Mouse (Mus musculus) large intestine, adult 2 months (tissue): Measurements from ENCODE around the gene Gk5. TPM values are rescaled to one million over a fixed set of nuclear protein-coding genes. Genes with fewer than 3 reads are reported as not detected.
"Not testable (repeated sequence)": the region's sequence is repeated elsewhere in the genome, so short reads cannot be mapped to it uniquely, and the experiment has no call there.

Experiments used
- DNase-seq: peaks from one replicate; pipeline ENCODE4 v3.0.0-alpha.2; 2012; ENCODE audit warnings: low read depth, low spot score
- WGBS: fragments of 180-500 bp; shearing (Covaris S2); methylation state at CpG from one replicate; pipeline ENCODE4 v1.1.7; 2018; 5-methylcytosine and 5-hydroxymethylcytosine counted together
- polyA plus RNA-seq: library from polyadenylated mRNA; depleted of rRNA; stranded (reverse); fragments of >200 nt; gene quantifications from 2 replicates; pipeline ENCODE4 v1.2.3, GENCODE M21; 2012; rRNA removed

The Gk5 gene
- 2.0 and 4.1 TPM in 2 replicates for polyA plus RNA-seq

GRCm38 (mm10) chr9:96118861-96119772 lies at the start of gene Gk5:
Gene Gk5, plus strand, starts transcription at chr9:96119362.
- under 1% methylated on average over 74 of the region's 76 CpGs for WGBS
- peak; percentile 87 for DNase-seq

- 87% methylated on average over 13 of the region's 13 CpGs for WGBS
- no peak for DNase-seq
These were observed 40.3 kb upstream of the Gk5 start for GRCm38 (mm10) chr9:96078752-96079315.

GRCm38 (mm10) chr9:96085293-96085692 lies 33.9 kb upstream of the Gk5 start:
- WGBS: 85% methylated on average over 6 of the region's 6 CpGs
- no peak for DNase-seq

GRCm38 (mm10) chr9:96087671-96088070 lies 31.5 kb upstream of the Gk5 start:
- no peak for DNase-seq
- 79% methylated on average over 2 of the region's 2 CpGs for WGBS

GRCm38 (mm10) chr9:96088456-96088855 lies 30.7 kb upstream of the Gk5 start:
- not testable (repeated sequence) for DNase-seq
- WGBS: 92% methylated on average over 3 of the region's 3 CpGs

GRCm38 (mm10) chr9:96092637-96093036 lies 26.5 kb upstream of the Gk5 start:
- 91% methylated on average over 10 of the region's 10 CpGs for WGBS
- DNase-seq: not testable (repeated sequence)

- DNase-seq: no peak
- 97% methylated on average over 1 of the region's 1 CpGs for WGBS
These were observed 25.9 kb upstream of the Gk5 start for GRCm38 (mm10) chr9:96093221-96093620.

DNA sequence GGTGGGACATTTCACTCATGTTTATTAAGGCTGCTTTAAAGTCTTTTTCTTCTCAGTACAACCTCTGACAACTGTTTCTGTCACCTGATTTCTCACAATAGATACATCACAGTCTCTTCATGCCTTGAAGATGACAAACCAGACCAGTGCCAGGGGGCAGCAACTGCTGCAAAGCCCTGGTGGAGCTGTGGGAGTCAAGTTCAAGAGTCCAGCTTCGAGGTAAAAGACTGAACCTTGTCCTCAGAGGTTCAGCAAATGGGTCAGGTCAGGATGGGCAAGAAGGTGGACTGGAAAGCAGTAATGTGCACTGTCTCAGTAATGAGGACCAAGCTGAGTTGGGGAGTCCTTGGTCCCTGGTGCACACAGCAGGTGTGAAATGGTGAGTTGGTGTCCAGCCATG lies 24.8 kb upstream of the Gk5 start:
- DNase-seq: no peak
- 45% methylated on average over 1 of the region's 1 CpGs for WGBS

- no peak for DNase-seq
- 42% methylated on average over 1 of the region's 1 CpGs for WGBS
These were observed 24.0 kb upstream of the Gk5 start for GRCm38 (mm10) chr9:96095192-96095591.

- WGBS: 77% methylated on average over 8 of the region's 8 CpGs
- no peak for DNase-seq
These were observed 16.3 kb upstream of the Gk5 start for GRCm38 (mm10) chr9:96102846-96103245.

DNA sequence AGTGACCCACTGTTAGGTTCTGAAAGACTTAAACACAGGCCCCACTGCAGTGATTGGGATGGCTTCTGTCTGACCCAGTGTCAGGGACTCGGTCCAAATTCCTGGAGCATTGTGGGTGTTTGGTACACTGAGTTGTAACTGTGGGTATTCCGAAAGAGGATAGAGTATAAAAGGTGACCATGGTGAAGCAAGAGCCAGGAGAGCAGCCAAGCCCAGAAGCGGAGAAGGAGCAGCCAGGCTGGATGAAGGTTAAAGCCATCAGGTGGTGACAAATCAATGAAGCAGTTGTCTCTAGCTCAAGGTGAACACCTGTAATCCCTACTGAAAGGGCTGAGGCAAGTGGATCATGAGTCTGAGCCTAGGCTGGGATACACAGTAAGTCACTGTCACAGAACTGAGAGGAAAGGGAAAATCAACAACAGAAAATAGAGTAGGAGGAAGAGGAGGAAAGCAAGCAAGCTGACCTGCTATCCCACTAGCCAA lies 6.2 kb upstream of the Gk5 start:
- 92% methylated on average over 3 of the region's 3 CpGs for WGBS
- no peak for DNase-seq

- WGBS: 90% methylated on average over 6 of the region's 6 CpGs
These were observed 2.4 kb upstream of the Gk5 start for GRCm38 (mm10) chr9:96116801-96117200.

GRCm38 (mm10) chr9:96118216-96118615 lies 946 bp upstream of the Gk5 start:
- DNase-seq: no peak
- 77% methylated on average over 4 of the region's 4 CpGs for WGBS

More at GRCm38 (mm10) chr9:96116801-96117200, 2.4 kb upstream of the Gk5 start:
- no peak for DNase-seq

DNA sequence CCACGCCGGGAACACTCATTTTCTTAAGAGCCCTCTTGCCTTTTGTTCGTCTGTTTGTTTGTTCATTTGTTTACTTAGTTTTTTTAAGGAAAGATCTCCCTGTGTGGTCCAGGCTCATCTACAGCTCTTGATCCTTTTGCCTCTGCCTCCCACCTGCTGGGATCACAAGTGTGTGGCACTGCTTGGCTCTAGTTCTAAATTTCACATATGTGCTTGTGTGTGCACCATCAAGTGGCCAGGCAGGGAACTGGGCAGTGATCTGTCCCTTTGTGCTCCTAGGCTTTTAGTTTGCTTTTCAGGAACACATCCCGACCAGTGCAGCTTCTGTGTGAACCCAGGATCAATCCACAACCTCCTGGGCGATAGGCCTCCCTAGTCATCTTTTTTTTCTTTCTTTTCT lies 8.8 kb downstream of the Gk5 start:
- no peak for DNase-seq
- 63% methylated on average over 5 of the region's 5 CpGs for WGBS

DNA sequence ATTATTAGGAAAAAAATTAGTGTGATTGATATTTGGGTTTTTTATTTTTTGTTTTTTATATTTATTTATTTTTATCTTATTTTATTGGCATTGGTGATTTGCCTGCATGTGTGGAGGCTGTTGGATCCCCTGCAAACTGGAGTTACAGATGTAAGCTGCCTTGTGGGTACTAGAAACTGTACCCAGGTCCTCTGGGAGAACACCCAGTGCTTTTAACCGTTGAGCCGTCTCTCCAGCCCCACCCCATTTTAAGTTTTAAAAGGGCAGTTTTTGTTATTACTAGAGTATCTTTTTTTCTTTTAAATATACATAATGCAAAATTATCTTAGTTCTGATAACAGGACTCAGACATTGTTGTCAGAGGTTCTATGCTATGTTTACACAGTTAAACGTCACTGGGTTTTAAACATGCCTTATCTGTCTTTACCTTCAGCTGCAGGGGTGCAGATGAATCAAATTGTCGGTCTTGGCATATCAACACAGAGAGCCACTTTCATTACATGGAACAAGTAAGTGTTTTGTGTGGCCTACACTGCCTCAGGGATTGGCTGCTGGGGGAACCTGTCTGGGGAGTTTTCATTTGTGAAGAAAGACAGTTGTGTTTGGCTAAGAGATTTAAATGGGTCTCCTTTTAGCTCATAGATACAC lies 13.9 kb downstream of the Gk5 start:
- WGBS: 24% methylated on average over 4 of the region's 4 CpGs
- no peak for DNase-seq

DNA sequence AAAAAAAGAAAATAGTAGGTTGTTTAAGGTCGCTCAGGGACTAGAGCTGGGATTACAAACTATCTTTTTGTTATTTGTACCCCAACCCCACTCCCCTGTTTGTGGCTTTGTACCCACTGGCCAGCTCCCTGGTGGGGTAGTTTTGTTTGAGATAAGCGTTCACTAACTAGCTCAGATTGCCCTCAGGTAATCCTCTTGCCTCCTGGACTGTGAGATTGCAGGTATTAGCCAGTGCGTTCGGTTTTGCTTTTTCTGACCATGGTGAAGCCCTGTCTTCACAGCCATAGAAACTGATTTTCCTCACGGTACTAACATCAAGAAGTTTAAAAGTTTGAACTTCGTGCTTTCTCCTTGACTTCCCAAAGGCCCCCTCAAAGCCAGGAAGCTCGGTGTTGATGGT lies 15.3 kb downstream of the Gk5 start:
- no peak for DNase-seq
- WGBS: 35% methylated on average over 7 of the region's 7 CpGs

GRCm38 (mm10) chr9:96134916-96135315 lies 15.8 kb downstream of the Gk5 start:
- WGBS: 11% methylated on average over 8 of the region's 8 CpGs
- DNase-seq: peak; percentile 78

GRCm38 (mm10) chr9:96135461-96135860 lies 16.3 kb downstream of the Gk5 start:
- 43% methylated on average over 7 of the region's 7 CpGs for WGBS

DNA sequence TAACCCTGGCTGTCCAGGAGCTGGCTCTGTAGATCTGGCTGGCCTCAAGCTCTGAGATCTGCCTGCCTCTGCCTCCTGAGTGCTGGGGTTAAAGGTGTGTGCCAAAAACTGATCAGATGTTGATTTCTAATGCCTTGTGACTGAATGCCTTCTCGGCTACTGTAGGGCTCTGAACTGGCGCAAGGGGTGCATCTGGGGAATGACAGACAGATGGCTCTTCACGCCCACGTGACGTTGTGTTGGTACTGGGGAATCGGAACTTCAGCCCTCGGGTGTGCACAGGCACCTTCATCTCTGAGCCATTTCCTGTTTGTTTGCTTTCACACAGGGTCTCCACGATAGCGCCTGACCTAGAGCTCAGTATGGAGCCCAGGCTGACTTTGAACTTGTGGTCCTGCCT lies 19.8 kb downstream of the Gk5 start:
- 93% methylated on average over 9 of the region's 9 CpGs for WGBS
- DNase-seq: no peak

More at GRCm38 (mm10) chr9:96135461-96135860, 16.3 kb downstream of the Gk5 start:
- DNase-seq: no peak

- WGBS: 59% methylated on average over 5 of the region's 5 CpGs
- DNase-seq: no peak
These were observed 20.7 kb downstream of the Gk5 start for GRCm38 (mm10) chr9:96139876-96140275.
